Mouse (Mus musculus) lung, postnatal 0 days (tissue): ENCODE results near the gene Adgrb3.

Experiments
- CTCF ChIP-seq: IDR thresholded peaks from 2 replicates; pipeline ENCODE4 v1.5.1; 2016; ENCODE audit warnings: antibody characterized with exemption, mild to moderate bottlenecking
- EP300 ChIP-seq: IDR thresholded peaks from 2 replicates; pipeline ENCODE4 v1.6.1; 2016; ENCODE audit warnings: antibody characterized with exemption, mild to moderate bottlenecking, control low read depth

- TF ChIP-seq CTCF: no peak
- TF ChIP-seq EP300: no peak
Observed at GRCm38 (mm10) chr1:25115512-25115911, 714.0 kb downstream of the Adgrb3 start.
